22 mouse cellular contexts compared by ENCODE assay signal in the genomic region with DNA sequence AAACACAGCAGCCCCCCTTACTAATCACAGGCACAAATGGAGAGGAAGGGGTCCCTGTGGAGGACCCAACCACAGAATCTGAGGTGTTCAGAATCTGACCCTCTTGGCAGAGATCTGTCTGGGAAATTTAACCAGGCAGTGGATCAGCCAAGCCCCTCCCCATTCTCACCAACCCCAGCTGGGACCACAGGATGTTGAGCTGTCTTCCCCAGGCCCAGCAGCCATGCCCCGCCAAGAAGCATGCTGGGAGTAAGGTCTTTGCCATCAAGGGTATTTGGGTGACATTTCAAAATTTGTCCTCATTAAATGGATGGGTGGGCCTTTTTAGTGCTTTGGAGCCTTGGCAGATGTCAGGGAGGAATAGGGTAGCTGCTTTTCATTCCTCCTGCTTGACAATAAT. TPM values are rescaled to one million over a fixed set of nuclear protein-coding genes. Genes with fewer than 3 reads are reported as not detected.
DNase-seq lines count a peak whose midpoint lies in the region; TF ChIP-seq lines count a peak whose summit lies in the region.
"Had no signal": no experiment of that assay in that cellular context is flagged by ENCODE, and none has a peak within 500 bp of the region (broad histone marks: within the 10 kb centered on the region; RNA-seq: fewer than 3 reads in every experiment).

No protein-coding gene starts in this region.

- no peaks in the 10 kb centered on the region for H3K36me3 ChIP-seq in thymus, adult 2 months (ENCODE audit: control insufficient read depth, insufficient read depth, low read length)
- H3K36me3 ChIP-seq in E14TG2a.4 (ENCODE audit: insufficient read depth, low read length), result peaks cover 3% of the 10 kb centered on the region; the same call in 1 of the 2 replicates
- H3K36me3 ChIP-seq: forebrain, embryonic 10.5 days; heart, embryonic 10.5 days; heart, embryonic 13.5 days had no signal

- no peak overlapping the region for H3K27ac ChIP-seq in thymus, adult 2 months (ENCODE audit: control insufficient read depth, insufficient read depth, low read length)
- H3K27ac ChIP-seq: forebrain, embryonic 10.5 days; forebrain, embryonic 13.5 days; heart, adult 2 months; heart, embryonic 10.5 days; heart, embryonic 13.5 days; hindbrain, embryonic 14.5 days; hindbrain, postnatal 0 days had no signal

- no peaks in the 10 kb centered on the region for H3K27me3 ChIP-seq in thymus, adult 2 months (ENCODE audit: control insufficient read depth, insufficient read depth, low read length)
- H3K27me3 ChIP-seq in E14TG2a.4 (ENCODE audit: insufficient read depth, low read length), result no peaks in the 10 kb centered on the region
- H3K27me3 ChIP-seq: forebrain, embryonic 13.5 days had no signal

- no peak for TF ChIP-seq CTCF in thymus, adult 2 months (IDR thresholded peaks at IDR 0.05; ENCODE audit: borderline replicate concordance, control insufficient read depth, extremely low read depth, insufficient read depth, low read length, poor library complexity)
- no peak for TF ChIP-seq CTCF in E14TG2a.4 (conservative IDR thresholded peaks at IDR 0.05; ENCODE audit: low read length)

- DNase-seq in cerebellum, postnatal 14 days, result peak; percentile 55
- DNase-seq in cerebellum, adult 11 months, result no peak
- DNase-seq in thymus, postnatal 0 days (ENCODE audit: low spot score), result peak; percentile 12
- no peak for DNase-seq in thymus, adult 2 months
- peak; percentile 28 for DNase-seq in naive thymus-derived CD4-positive, alpha-beta T cell, adult 2 months (ENCODE audit: low read depth)
- no peak for DNase-seq in Muller cell, postnatal 12 days (ENCODE audit: inconsistent ontology term)
- DNase-seq: adrenal gland, postnatal 10 days; adrenal gland, postnatal 36 days; cerebellum, adult 2 months; cerebellum, postnatal 25 days; gastrocnemius, postnatal 10 days; gastrocnemius, postnatal 36 days; heart, adult 2 months; heart, postnatal 14 days; heart, postnatal 4 days had no signal

- no peak for TF ChIP-seq POLR2A in thymus, adult 2 months (IDR thresholded peaks at IDR 0.05; ENCODE audit: control insufficient read depth, extremely low read depth, insufficient read depth, low read length, poor library complexity)

- H3K4me3 ChIP-seq in thymus, adult 2 months (ENCODE audit: control insufficient read depth, insufficient read depth, low read length), result no peak overlapping the region
- 0 out of 2 replicates have a peak overlapping the region, but pooled peaks have one; percentile 48 for H3K4me3 ChIP-seq in E14TG2a.4 (replicated peaks; ENCODE audit: low read length)
- H3K4me3 ChIP-seq: forebrain, embryonic 10.5 days; forebrain, embryonic 13.5 days; heart, adult 2 months; heart, embryonic 10.5 days; heart, embryonic 13.5 days had no signal

- no peaks in the 10 kb centered on the region for H3K9me3 ChIP-seq in E14TG2a.4 (ENCODE audit: low read length)
- H3K9me3 ChIP-seq: forebrain, embryonic 10.5 days; forebrain, embryonic 13.5 days; heart, embryonic 10.5 days; heart, embryonic 13.5 days had no signal

- 31% methylated on average over 1 of the region's 1 CpGs for WGBS in thymus, adult 2 months

- H3K4me1 ChIP-seq in thymus, adult 2 months (replicated peaks; ENCODE audit: control insufficient read depth, insufficient read depth, low read length), result peaks cover 15% of the 10 kb centered on the region
- peaks cover 51% of the 10 kb centered on the region for H3K4me1 ChIP-seq in E14TG2a.4 (replicated peaks; ENCODE audit: low read depth, low read length)
- H3K4me1 ChIP-seq: forebrain, embryonic 13.5 days had no signal

RNA-seq across cellular contexts. Expression of a gene that starts 22.1 kb away (rescaled TPM):
- polyA plus RNA-seq in thymus, postnatal 0 days (2015; fragmentation: Nextera tagmentation; extraction: Ambion mirVana), result 28.1 and 28.2 TPM in 2 replicates
- polyA plus RNA-seq in thymus, adult 2 months (2012; rRNA removed), result 43.3 and 49.7 TPM in 2 replicates

Comparison
In these comparisons a context has a peak if more than half of its experiments do, and no peak if none do; other contexts are left out.
1. DNase-seq: peak in cerebellum, postnatal 14 days (2 of 2), thymus, postnatal 0 days (single experiment) and naive thymus-derived CD4-positive, alpha-beta T cell, adult 2 months (single experiment); none in cerebellum, adult 11 months (single experiment), thymus, adult 2 months (single experiment) and Muller cell, postnatal 12 days (single experiment).